Mouse (Mus musculus): ENCODE data around the gene Tmem38b. TPM values are rescaled to one million over a fixed set of nuclear protein-coding genes. Genes with fewer than 3 reads are reported as not detected.

Tmem38b gene
- total RNA-seq (2021), result 10 to 100 TPM; 23.7 to 29.0 TPM
- 5.9 and 10.5 TPM in 2 replicates for polyA plus RNA-seq (2012; rRNA removed)
- long read RNA-seq, transcript Tmem38b-201 (6 exons, 2,862 nt), result major isoform, 11 of 13 reads
- long read RNA-seq, partial matches to known transcripts, result 0 of 13 reads
- long read RNA-seq, other reads (novel, unspliced or antisense), result 2 of 13 reads

DNA sequence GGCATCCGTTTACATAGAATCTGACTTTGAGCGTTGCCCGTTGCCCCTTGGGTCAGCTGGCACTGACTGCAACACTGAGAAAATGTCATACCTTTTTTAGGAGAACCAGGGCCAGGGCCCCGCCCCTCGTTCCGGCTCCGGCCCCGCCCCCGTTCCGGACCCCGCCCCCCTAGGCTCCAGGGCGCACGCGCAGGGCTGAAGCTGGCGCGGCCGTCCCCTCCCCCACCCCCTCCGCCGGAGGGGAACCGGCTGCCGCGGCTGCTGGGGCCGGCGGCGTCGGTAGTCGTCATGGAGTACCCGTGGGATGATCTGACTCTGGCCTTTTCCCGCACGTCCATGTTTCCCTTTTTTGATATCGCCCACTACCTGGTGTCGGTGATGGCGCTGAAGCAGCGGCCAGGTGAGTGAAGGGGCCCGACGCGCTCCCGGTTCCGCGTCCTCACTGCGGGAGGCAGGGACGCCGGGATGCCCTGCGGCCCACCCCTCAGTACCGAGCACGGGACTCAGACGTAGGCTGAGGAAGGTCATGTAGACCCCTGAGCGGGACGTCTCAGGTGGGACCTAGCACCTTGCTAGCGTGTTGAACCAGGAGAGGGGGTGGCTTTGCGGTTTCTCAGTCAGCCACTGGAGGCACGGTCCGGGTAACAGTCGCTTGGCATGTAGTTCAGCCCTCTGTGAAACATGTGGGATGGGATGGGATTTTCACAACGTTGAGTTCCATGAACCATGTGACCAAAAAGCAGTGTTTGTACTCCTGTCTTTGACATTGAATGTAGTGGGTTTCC lies at the start of gene Tmem38b:
Gene Tmem38b (plus strand): TSS at position 225 of the 785 bp plus-strand sequence.
- Histone ChIP-seq H3K27me3 (ENCODE audit: control insufficient read depth, insufficient read depth, low read length) (no peaks in the 10 kb centered on the region), H3K4me3 (peak within 1 kb of the TSS; percentile 99), H3K36me3 (ENCODE audit: control insufficient read depth, insufficient read depth, low read length) (peaks cover 13% of the 10 kb centered on the region), H3K4me1 (ENCODE audit: control insufficient read depth, insufficient read depth, low read length) (peaks cover 6% of the 10 kb centered on the region), H3K9ac (ENCODE audit: low read depth, low read length) (peak within 1 kb of the TSS; percentile 79), H3K79me2 (replicated peaks; ENCODE audit: control insufficient read depth, insufficient read depth, low read length) (0 out of 2 replicates have a peak, but pooled peaks cover 2% of the 10 kb centered on the region), H3K27ac (peak within 1 kb of the TSS; percentile 62)
- intact Hi-C loops (cut with DNase I), result no loop called here
- DNase-seq, result peak; percentile 80 to 82
- WGBS, result under 1% methylated on average over 55 of the region's 55 CpGs
- TF ChIP-seq POLR2A (IDR thresholded peaks at IDR 0.05; ENCODE audit: insufficient read depth, low read depth, low read length) (peak; percentile 62), CTCF (IDR thresholded peaks at IDR 0.05) (peak; percentile 50), EP300 (IDR thresholded peaks at IDR 0.05; ENCODE audit: insufficient read depth, low read depth, low read length) (no peak)

- TF ChIP-seq POLR2A (IDR thresholded peaks at IDR 0.05; ENCODE audit: insufficient read depth, low read depth, low read length), result no peak
- no peak for TF ChIP-seq CTCF (IDR thresholded peaks at IDR 0.05)
- TF ChIP-seq EP300 (IDR thresholded peaks at IDR 0.05; ENCODE audit: insufficient read depth, low read depth, low read length), result no peak
- peaks cover 2% of the 10 kb centered on the region for H3K4me1 ChIP-seq (ENCODE audit: control insufficient read depth, insufficient read depth, low read length)
- H3K27ac ChIP-seq, result no peak overlapping the region
- no peaks in the 10 kb centered on the region for H3K79me2 ChIP-seq (replicated peaks; ENCODE audit: control insufficient read depth, insufficient read depth, low read length)
- no peak overlapping the region for H3K4me3 ChIP-seq
- no peaks in the 10 kb centered on the region; the same call in 1 of the 2 replicates for H3K27me3 ChIP-seq (ENCODE audit: control insufficient read depth, insufficient read depth, low read length)
- no peak overlapping the region for H3K9ac ChIP-seq (ENCODE audit: low read depth, low read length)
- intact Hi-C loops (cut with DNase I), result no loop called here
- no peaks in the 10 kb centered on the region for H3K36me3 ChIP-seq (ENCODE audit: control insufficient read depth, insufficient read depth, low read length)
- WGBS, result 89% methylated on average over 4 of the region's 4 CpGs
- no peak for DNase-seq
Measured at GRCm38 (mm10) chr4:53781396-53781795, 44.4 kb upstream of the Tmem38b start.

DNA sequence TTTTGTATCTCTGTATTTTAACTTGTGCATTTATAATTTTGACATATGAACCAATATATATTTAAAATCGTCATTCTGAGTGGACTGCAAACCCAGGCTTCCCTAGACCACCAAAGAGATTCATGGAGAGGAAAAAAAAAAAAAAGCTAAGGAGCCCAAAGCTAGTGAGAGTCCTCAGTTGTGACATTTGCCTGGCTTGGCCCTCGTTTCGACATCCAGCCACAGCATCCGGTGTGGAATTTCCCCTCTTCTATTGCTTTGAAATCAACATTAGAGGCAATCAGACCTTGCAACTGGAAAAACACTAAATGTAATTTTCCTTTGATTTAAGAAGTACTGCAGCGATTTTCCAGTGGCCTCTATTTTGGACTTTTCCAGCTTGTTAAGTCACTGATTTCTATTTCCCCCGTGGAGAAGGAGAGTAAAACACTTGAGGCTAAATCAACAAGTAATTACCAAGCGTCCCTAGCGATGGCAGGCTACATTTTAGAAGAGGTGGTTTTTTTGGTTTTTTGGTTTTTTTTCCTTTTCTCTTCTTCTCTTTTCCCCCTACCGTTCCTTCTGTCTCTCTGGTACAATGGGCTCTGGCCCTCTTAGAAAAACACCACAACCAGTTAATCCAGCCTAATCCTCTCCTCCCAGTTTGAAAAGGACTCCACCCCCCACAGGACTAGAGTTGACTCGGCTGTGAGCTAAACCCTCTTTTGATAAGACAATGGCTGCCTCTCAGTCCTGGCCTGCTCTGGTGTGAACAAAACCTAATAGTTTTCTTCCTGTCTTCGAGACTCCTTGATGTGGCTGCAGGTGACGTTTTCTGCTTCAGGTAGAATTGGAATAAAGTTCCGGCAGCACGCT lies 43.4 kb upstream of the Tmem38b start:
- no peaks in the 10 kb centered on the region for H3K36me3 ChIP-seq (ENCODE audit: control insufficient read depth, insufficient read depth, low read length)
- no peaks in the 10 kb centered on the region; the same call in 1 of the 2 replicates for H3K27me3 ChIP-seq (ENCODE audit: control insufficient read depth, insufficient read depth, low read length)
- H3K9ac ChIP-seq (ENCODE audit: low read depth, low read length), result no peak overlapping the region
- WGBS, result 57% methylated on average over 14 of the region's 14 CpGs
- TF ChIP-seq POLR2A (IDR thresholded peaks at IDR 0.05; ENCODE audit: insufficient read depth, low read depth, low read length) (no peak), CTCF (IDR thresholded peaks at IDR 0.05) (no peak), EP300 (IDR thresholded peaks at IDR 0.05; ENCODE audit: insufficient read depth, low read depth, low read length) (no peak)
- no peak overlapping the region for H3K27ac ChIP-seq
- H3K79me2 ChIP-seq (replicated peaks; ENCODE audit: control insufficient read depth, insufficient read depth, low read length), result no peaks in the 10 kb centered on the region
- DNase-seq, result no peak
- peaks cover 2% of the 10 kb centered on the region for H3K4me1 ChIP-seq (ENCODE audit: control insufficient read depth, insufficient read depth, low read length)
- intact Hi-C loops (cut with DNase I), result no loop called here
- H3K4me3 ChIP-seq, result no peak overlapping the region

GRCm38 (mm10) chr4:53785746-53786398 lies 40.0 kb upstream of the Tmem38b start:
- H3K27me3 ChIP-seq (ENCODE audit: control insufficient read depth, insufficient read depth, low read length), result no peaks in the 10 kb centered on the region
- no peak overlapping the region for H3K9ac ChIP-seq (ENCODE audit: low read depth, low read length)
- H3K79me2 ChIP-seq (replicated peaks; ENCODE audit: control insufficient read depth, insufficient read depth, low read length), result no peaks in the 10 kb centered on the region
- intact Hi-C loops (cut with DNase I), result no loop called here
- H3K36me3 ChIP-seq (ENCODE audit: control insufficient read depth, insufficient read depth, low read length), result no peaks in the 10 kb centered on the region
- WGBS, result 77% methylated on average over 15 of the region's 15 CpGs
- H3K4me1 ChIP-seq (ENCODE audit: control insufficient read depth, insufficient read depth, low read length), result no peaks in the 10 kb centered on the region
- TF ChIP-seq CTCF (IDR thresholded peaks at IDR 0.05) (no peak), EP300 (IDR thresholded peaks at IDR 0.05; ENCODE audit: insufficient read depth, low read depth, low read length) (no peak), POLR2A (IDR thresholded peaks at IDR 0.05; ENCODE audit: insufficient read depth, low read depth, low read length) (no peak)
- H3K27ac ChIP-seq, result no peak overlapping the region
- no peak for DNase-seq
- H3K4me3 ChIP-seq, result no peak overlapping the region

DNA sequence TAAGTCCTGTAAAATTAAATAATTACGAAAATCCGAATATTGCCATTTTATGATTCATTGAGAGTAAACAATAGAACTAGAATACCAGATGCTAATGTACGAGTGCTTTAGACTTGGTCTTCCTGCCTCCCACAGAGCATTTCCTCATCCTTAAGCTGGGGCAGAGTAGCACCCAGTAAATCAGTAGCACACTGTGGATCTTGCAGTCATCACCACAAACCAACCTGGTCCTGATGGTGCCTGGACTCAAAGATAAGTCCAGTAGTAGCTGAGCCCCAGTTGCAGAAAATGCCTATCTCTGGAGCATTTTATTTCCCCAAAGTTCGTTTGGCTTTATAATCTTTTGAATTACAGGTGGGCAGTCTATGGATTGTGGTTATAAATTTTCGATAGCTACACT lies 39.0 kb upstream of the Tmem38b start:
- Histone ChIP-seq H3K27me3 (ENCODE audit: control insufficient read depth, insufficient read depth, low read length) (no peaks in the 10 kb centered on the region), H3K4me3 (no peak overlapping the region), H3K27ac (no peak overlapping the region), H3K79me2 (replicated peaks; ENCODE audit: control insufficient read depth, insufficient read depth, low read length) (no peaks in the 10 kb centered on the region), H3K9ac (ENCODE audit: low read depth, low read length) (no peak overlapping the region), H3K4me1 (ENCODE audit: control insufficient read depth, insufficient read depth, low read length) (no peaks in the 10 kb centered on the region), H3K36me3 (ENCODE audit: control insufficient read depth, insufficient read depth, low read length) (no peaks in the 10 kb centered on the region)
- DNase-seq, result no peak
- 64% methylated on average over 5 of the region's 5 CpGs for WGBS
- intact Hi-C loops (cut with DNase I), result no loop called here
- TF ChIP-seq POLR2A (IDR thresholded peaks at IDR 0.05; ENCODE audit: insufficient read depth, low read depth, low read length) (no peak), CTCF (IDR thresholded peaks at IDR 0.05) (no peak), EP300 (IDR thresholded peaks at IDR 0.05; ENCODE audit: insufficient read depth, low read depth, low read length) (no peak)

All from heart, adult 2 months (tissue).